Mouse (Mus musculus): ENCODE measurements at regions not wholly inside any gene's neighbourhood (a gene's known extent, or its start where the extent isn't known, plus 50 kb on each side); places are given as distances from the start of the nearest gene placed in this dataset.

DNA sequence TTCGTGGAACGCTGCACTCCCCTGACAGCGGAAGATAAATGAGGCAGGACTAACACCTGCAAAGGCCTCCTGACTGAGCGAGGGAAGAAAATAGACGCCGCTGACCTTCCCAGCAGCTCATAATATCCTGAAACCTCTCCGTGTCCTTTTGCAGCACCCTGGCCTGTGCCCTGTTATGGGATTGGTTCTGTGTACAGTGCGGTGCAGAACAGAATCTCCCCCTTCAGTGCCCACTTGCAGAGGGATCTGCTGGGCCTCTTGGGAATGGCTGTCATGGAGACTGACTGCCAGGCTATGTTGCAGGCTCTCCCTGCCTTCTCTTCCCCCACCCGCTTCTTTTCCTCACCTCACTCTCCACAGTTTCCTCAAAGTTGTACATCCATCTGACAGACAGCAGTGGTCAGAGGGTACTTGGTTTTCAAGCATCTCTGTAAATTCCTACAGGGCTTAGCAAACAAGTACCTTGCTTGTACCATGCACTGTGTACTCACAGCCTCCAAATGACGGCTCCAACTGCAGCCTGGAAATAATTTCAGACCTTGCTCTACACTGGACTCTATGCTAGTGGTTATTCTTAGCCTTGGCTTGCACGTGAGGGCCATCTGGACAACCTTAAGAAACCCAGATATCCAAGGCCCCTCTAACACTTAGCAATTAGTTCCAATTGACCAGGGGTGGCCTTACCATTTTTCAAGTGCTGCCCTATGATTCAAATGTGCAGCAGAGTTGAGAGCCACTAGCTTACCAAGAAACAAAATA, 382.7 kb downstream of the Gm45692 start:
- Histone ChIP-seq H3K4me1 (replicated peaks) (no peaks in the 10 kb centered on the region), H3K4me2 (no peak overlapping the region), H3K27ac (no peak overlapping the region), H3K9me3 (replicated peaks) (no peaks in the 10 kb centered on the region), H3K4me3 (replicated peaks) (no peak overlapping the region), H3K27me3 (no peaks in the 10 kb centered on the region), H3K9ac (no peak overlapping the region), H3K36me3 (no peaks in the 10 kb centered on the region)
- ATAC-seq (ENCODE audit: low read depth): no peak
- DNase-seq: no peak
- WGBS (ENCODE audit: insufficient replicate concordance): 68% methylated on average over 11 of the region's 11 CpGs

DNA sequence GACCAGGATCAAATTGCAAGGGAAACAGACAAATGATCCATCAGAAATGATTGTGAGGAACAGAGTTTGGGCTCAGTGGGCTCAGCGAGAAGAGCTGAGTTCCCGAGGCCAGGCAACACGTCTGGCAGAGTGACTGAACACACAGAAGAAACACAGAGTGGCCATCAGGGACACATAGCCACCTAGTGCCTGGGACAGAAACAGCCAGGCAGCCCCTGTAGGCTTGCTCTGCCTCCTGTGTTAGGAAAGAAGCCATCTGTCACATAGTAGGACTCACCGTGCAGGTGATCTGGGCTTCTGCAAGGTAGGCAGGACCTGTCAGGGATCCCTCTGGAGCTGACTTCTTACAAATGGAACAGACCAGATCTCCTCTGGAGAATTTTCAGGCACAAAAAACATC, 383.4 kb downstream of the Gm45692 start:
- Histone ChIP-seq H3K27ac (no peak overlapping the region), H3K9me3 (replicated peaks) (no peaks in the 10 kb centered on the region), H3K27me3 (no peaks in the 10 kb centered on the region), H3K4me3 (replicated peaks) (no peak overlapping the region), H3K4me1 (replicated peaks) (no peaks in the 10 kb centered on the region), H3K4me2 (no peak overlapping the region), H3K9ac (no peak overlapping the region), H3K36me3 (no peaks in the 10 kb centered on the region)
- ATAC-seq (ENCODE audit: low read depth) (no peak), DNase-seq (no peak)
- WGBS (ENCODE audit: insufficient replicate concordance): 53% methylated on average over 4 of the region's 4 CpGs

DNA sequence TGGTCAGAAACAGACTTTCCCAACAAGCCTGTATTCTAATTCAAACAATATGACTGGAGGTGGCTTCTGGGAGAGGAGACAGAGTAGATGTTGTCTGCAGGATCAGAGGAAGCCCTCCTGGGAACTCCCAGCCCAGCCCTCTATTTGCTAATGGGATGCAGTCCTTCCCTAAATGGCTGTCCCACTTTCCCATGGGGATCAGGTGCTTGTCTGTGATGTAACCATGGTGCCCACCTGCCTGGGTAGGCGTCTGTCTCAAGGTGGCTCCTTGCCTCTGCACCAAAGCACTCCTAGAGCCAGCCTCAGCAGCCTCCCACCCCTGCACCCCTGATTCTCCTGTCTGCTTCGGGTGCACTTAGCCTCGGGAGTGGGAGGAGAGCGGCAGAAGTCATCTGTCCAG, 384.6 kb downstream of the Gm45692 start:
- Histone ChIP-seq H3K27ac (no peak overlapping the region), H3K9ac (no peak overlapping the region), H3K4me1 (replicated peaks) (no peaks in the 10 kb centered on the region), H3K27me3 (no peaks in the 10 kb centered on the region), H3K4me3 (replicated peaks) (no peak overlapping the region), H3K4me2 (no peak overlapping the region), H3K9me3 (replicated peaks) (no peaks in the 10 kb centered on the region), H3K36me3 (no peaks in the 10 kb centered on the region)
- WGBS (ENCODE audit: insufficient replicate concordance): 55% methylated on average over 4 of the region's 4 CpGs
- ATAC-seq (ENCODE audit: low read depth) (no peak), DNase-seq (no peak)

DNA sequence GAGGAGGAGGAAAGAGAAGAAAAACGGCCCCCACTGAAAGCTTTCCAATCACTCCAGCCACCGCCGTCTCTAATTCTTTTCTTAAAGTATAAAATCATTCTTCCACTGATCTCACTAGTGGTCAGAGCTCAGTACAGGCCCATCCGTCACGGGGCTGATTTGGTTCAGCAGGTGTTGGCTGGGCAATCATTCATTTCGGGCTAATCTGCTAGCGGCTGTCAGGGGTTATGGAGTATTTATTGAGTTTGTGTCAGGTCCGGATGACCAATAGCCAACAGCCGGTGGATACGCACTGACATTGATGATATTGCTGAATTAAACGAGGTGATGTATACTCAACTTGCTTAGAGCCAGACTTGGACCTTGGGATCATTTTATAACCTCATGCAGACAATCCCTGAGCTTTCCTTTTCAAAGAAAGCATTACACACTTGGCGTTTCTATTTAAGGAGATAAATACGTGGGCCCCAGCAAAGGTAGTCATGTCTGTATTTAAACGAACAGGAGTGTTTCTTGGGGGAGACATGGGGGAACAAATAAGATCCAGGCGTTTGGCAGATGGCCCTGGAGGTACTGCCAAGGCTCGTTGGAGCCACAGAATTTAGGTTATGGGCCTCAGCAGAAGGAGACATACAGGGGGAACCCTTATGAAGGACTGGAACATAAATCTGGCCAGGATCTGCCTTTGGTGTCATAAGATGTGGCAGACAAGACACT, 385.1 kb downstream of the Gm45692 start:
- Histone ChIP-seq H3K9me3 (replicated peaks) (no peaks in the 10 kb centered on the region), H3K4me2 (no peak overlapping the region), H3K27me3 (0 out of 2 replicates have a peak, but pooled peaks cover 3% of the 10 kb centered on the region), H3K9ac (no peak overlapping the region), H3K4me1 (replicated peaks) (no peaks in the 10 kb centered on the region), H3K36me3 (no peaks in the 10 kb centered on the region), H3K27ac (no peak overlapping the region), H3K4me3 (replicated peaks) (no peak overlapping the region)
- DNase-seq: no peak
- no peak for ATAC-seq (ENCODE audit: low read depth)
- 64% methylated on average over 16 of the region's 16 CpGs for WGBS (ENCODE audit: insufficient replicate concordance)

DNA sequence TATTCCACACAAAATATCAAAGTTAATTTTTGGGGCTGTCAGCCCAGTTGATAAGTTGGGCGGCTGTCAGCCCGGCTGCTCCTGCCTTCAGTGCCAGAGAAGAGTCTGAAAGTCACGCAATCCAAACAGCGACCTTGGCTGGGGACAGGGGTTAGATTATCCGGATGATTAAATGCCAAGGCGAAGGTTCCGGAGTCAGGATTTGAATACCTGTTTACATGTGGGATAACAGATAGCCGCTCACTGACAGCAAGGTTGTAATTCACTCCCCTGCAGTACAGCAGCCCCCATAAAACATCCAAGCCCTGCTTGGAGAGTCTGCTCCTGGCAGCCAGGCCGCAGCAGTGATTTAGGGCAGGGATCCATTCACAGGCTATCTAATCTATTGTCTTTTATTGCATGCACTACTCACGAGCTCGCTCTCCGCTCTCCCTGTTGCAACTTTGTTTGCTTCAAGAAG, 388.3 kb downstream of the Gm45692 start:
- no peaks in the 10 kb centered on the region for H3K4me1 ChIP-seq (replicated peaks)
- ATAC-seq (ENCODE audit: low read depth) (no peak), DNase-seq (no peak)
- H3K36me3 ChIP-seq: no peaks in the 10 kb centered on the region
- no peak overlapping the region for H3K4me3 ChIP-seq (replicated peaks)
- no peak overlapping the region for H3K9ac ChIP-seq
- no peak overlapping the region for H3K4me2 ChIP-seq
- 42% methylated on average over 12 of the region's 12 CpGs for WGBS (ENCODE audit: insufficient replicate concordance)
- 0 out of 2 replicates have a peak, but pooled peaks cover 3% of the 10 kb centered on the region for H3K27me3 ChIP-seq
- no peaks in the 10 kb centered on the region for H3K9me3 ChIP-seq (replicated peaks)
- no peak overlapping the region for H3K27ac ChIP-seq

DNA sequence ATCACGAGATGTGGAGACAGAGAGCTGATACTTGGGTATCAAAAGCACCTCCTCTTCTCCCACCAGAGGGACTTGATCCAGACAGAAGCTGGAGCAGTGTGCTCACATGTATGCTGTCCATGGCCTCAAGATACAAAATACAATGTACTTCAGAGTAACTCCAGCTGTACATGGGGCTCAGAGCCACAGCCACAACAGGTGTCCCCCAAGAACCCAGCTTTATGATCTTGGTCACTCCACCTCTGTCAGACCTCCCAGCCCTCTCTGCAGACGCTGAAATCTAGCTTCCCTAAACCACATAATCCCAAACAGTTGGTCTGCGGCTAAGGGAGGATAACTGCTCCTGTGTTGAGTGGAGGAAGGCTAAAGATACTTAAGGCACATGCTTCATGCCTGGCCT, 389.9 kb downstream of the Gm45692 start:
- no peak overlapping the region for H3K9ac ChIP-seq
- DNase-seq: no peak
- H3K4me2 ChIP-seq: no peak overlapping the region
- no peaks in the 10 kb centered on the region for H3K9me3 ChIP-seq (replicated peaks)
- no peak for ATAC-seq (ENCODE audit: low read depth)
- no peaks in the 10 kb centered on the region for H3K36me3 ChIP-seq
- no peaks in the 10 kb centered on the region for H3K4me1 ChIP-seq (replicated peaks)
- 36% methylated on average over 3 of the region's 3 CpGs for WGBS (ENCODE audit: insufficient replicate concordance)
- no peak overlapping the region for H3K4me3 ChIP-seq (replicated peaks)
- 0 out of 2 replicates have a peak, but pooled peaks cover 3% of the 10 kb centered on the region for H3K27me3 ChIP-seq
- H3K27ac ChIP-seq: no peak overlapping the region

DNA sequence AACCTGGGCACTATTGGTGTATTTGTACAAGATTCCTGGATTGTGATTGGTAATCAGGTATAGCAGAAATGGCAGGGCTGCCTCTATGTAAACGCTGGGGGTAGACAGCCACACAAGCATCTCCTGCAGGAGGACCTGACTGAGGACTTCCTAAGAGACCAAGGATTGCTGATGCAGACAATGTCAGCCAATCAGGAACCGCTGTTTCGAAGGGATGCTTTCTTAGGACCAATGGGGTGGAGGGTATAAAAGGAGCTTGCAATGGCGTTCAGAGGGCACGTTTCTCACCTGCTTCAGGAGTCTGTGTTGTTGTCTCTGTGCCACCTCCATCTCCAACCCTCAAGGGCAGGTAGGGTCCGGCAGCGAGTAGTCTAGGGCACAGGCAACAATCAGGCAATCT, 393.7 kb downstream of the Gm45692 start:
- Histone ChIP-seq H3K9me3 (replicated peaks) (no peaks in the 10 kb centered on the region), H3K36me3 (no peaks in the 10 kb centered on the region), H3K4me2 (no peak overlapping the region), H3K27me3 (0 out of 2 replicates have a peak, but pooled peaks cover 3% of the 10 kb centered on the region), H3K4me1 (replicated peaks) (no peaks in the 10 kb centered on the region), H3K4me3 (replicated peaks) (no peak overlapping the region), H3K27ac (no peak overlapping the region), H3K9ac (no peak overlapping the region)
- ATAC-seq (ENCODE audit: low read depth): no peak
- WGBS (ENCODE audit: insufficient replicate concordance): 64% methylated on average over 7 of the region's 7 CpGs
- DNase-seq: no peak

DNA sequence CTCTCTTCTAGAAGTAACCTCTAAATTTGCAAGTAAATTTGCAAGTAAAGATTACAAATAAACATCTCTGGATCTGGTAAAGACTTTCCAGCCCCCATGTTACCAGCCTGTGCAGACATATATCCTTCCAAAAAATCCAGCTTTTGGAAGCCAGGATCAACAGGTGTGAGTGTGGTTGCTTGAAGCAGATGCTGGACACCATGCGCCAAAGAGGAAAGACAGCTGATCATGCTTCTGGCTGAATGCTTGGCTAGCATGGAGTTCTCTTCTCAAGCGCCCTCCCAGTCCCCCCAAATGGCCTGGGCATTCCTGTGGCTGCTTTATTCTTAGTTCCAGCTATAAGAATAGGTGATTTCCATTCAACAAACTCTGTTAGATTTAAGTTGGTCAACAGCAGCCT, 404.9 kb downstream of the Gm45692 start:
- ATAC-seq (ENCODE audit: low read depth): no peak
- WGBS (ENCODE audit: insufficient replicate concordance): 58% methylated on average over 2 of the region's 2 CpGs
- no peaks in the 10 kb centered on the region for H3K4me1 ChIP-seq (replicated peaks)
- H3K27ac ChIP-seq: no peak overlapping the region
- DNase-seq: no peak
- H3K9ac ChIP-seq: no peak overlapping the region
- no peaks in the 10 kb centered on the region for H3K9me3 ChIP-seq (replicated peaks)
- H3K4me2 ChIP-seq: no peak overlapping the region
- no peaks in the 10 kb centered on the region for H3K36me3 ChIP-seq
- H3K4me3 ChIP-seq (replicated peaks): no peak overlapping the region
- no peaks in the 10 kb centered on the region for H3K27me3 ChIP-seq

DNA sequence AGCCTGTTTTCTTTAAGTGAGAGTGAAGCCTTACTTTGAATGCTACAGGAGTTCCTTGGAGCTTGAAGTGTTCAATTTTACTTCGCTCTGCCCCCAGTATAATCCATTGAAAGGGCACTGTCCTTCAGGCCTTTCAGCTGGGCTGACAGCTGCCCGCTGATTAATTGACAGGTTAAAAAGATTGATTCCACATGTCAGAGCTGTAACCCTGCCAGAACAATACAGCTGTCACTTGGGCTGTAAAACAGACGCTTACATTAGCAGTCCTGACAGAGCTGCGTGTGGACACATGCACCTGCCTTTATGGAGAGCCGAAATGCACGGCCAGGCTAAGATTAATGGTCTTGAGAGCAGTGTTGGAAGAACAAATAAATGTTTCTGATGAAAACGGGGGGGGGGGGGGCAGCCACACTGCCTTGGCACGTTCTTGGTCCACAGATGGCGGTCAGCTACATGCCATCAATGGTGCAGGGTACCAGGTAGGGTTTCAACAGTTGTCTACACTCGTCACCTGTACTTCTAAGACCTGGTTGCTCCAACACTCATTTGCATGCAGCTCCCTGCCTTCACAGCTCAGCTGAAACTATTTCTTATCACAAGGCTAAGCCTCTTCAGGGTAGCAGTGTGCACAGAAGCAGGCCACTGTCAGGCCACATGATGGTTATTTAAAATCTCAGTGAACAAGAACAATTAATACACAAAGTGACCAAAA, 407.3 kb downstream of the Gm45692 start:
- H3K9me3 ChIP-seq (replicated peaks): no peaks in the 10 kb centered on the region
- H3K4me2 ChIP-seq: no peak overlapping the region
- H3K27ac ChIP-seq: no peak overlapping the region
- no peak overlapping the region for H3K4me3 ChIP-seq (replicated peaks)
- DNase-seq: no peak
- ATAC-seq (ENCODE audit: low read depth): no peak
- H3K27me3 ChIP-seq: no peaks in the 10 kb centered on the region
- H3K9ac ChIP-seq: no peak overlapping the region
- H3K36me3 ChIP-seq: no peaks in the 10 kb centered on the region
- WGBS (ENCODE audit: insufficient replicate concordance): 52% methylated on average over 10 of the region's 10 CpGs
- H3K4me1 ChIP-seq (replicated peaks): no peaks in the 10 kb centered on the region

DNA sequence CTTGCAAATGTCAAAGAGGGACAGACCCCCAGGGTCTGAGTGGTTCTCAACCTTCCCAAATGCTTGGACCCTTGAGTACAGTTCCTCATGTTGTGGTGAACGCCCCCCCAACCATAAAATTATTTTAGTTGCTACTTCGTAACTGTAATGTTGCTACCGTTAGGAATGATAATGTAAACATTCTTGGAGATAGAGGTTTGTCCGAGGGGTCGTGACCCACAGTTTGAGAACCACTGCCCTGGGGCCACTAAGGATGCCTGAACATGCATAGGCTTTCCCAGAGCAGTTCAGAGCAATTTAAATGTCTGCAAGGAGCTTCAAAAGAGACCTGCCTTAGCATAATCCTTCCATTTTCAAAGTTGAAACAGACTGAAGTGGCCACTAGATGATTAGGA, 407.8 kb downstream of the Gm45692 start:
- Histone ChIP-seq H3K4me3 (replicated peaks) (no peak overlapping the region), H3K27me3 (no peaks in the 10 kb centered on the region), H3K4me1 (replicated peaks) (no peaks in the 10 kb centered on the region), H3K9me3 (replicated peaks) (no peaks in the 10 kb centered on the region), H3K36me3 (no peaks in the 10 kb centered on the region), H3K27ac (no peak overlapping the region), H3K4me2 (no peak overlapping the region), H3K9ac (no peak overlapping the region)
- no peak for ATAC-seq (ENCODE audit: low read depth)
- DNase-seq: no peak
- WGBS (ENCODE audit: insufficient replicate concordance): 58% methylated on average over 5 of the region's 5 CpGs

DNA sequence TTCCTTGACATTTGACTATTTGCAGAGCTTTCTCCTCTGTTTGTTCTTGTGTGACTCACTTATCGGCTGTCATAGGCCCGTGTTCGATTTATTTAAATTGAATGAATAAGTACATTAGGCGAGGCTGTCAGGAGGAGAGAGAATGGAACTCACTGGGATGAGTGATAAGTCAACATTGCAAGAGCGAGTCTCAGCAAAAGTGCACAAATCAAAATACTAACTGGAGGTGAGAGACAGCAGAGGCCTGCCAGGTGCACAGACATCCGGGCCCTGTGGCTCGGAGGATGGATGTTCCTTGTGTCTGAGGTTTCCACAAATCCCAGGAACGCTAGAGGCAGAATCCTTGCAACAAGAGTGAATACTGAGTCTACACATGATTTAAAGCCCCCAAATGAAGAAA, 410.6 kb downstream of the Gm45692 start:
- Histone ChIP-seq H3K36me3 (no peaks in the 10 kb centered on the region), H3K27ac (no peak overlapping the region), H3K27me3 (no peaks in the 10 kb centered on the region), H3K9ac (no peak overlapping the region), H3K9me3 (replicated peaks) (no peaks in the 10 kb centered on the region), H3K4me2 (no peak overlapping the region), H3K4me3 (replicated peaks) (no peak overlapping the region), H3K4me1 (replicated peaks) (no peaks in the 10 kb centered on the region)
- DNase-seq: no peak
- no peak for ATAC-seq (ENCODE audit: low read depth)
- WGBS (ENCODE audit: insufficient replicate concordance): 65% methylated on average over 8 of the region's 8 CpGs

Measured in liver, embryonic 13.5 days (tissue).